Mouse (Mus musculus) stomach, embryonic 14.5 days (tissue): ENCODE results near the gene Gfod1. TPM values are rescaled to one million over a fixed set of nuclear protein-coding genes. Genes with fewer than 3 reads are reported as not detected.

Experiments used
- ATAC-seq: fragments of 200-750 bp; cut with Nextera tagmentation; 2 replicates; pipeline ENCODE4 v1.8.0; 2017; ENCODE audit warnings: low read depth, moderate TSS enrichment; ENCODE audit not compliant: insufficient number of reproducible peaks, insufficient read depth, low FRiP score
- H3K27ac ChIP-seq: fragments of 300-500 bp; sonication (generic); 2 replicates; pipeline ENCODE4 v1.5.1; 2014; ENCODE audit warnings: mild to moderate bottlenecking, low read length, moderate library complexity, mixed read lengths
- H3K27me3 ChIP-seq: fragments of 300-500 bp; sonication (generic); 2 replicates; pipeline ENCODE4 v1.6.1; 2014; ENCODE audit warnings: low read length, control low read depth, mixed read lengths; ENCODE audit not compliant: control insufficient read depth, insufficient read depth
- H3K36me3 ChIP-seq: fragments of 300-500 bp; sonication (generic); 2 replicates; pipeline ENCODE4 v1.6.1; 2014; ENCODE audit warnings: mild to moderate bottlenecking, control low read depth, low read length, moderate library complexity, mixed read lengths; ENCODE audit not compliant: control insufficient read depth, insufficient read depth
- H3K4me1 ChIP-seq: fragments of 300-500 bp; sonication (generic); 2 replicates; pipeline ENCODE4 v1.6.1; 2014; ENCODE audit warnings: low read length, control low read depth, mixed read lengths; ENCODE audit not compliant: control insufficient read depth, insufficient read depth
- H3K4me2 ChIP-seq: fragments of 300-500 bp; sonication (generic); replicated peaks from 2 replicates; pipeline ENCODE4 v1.6.1; 2014; ENCODE audit warnings: low read depth, low read length, control low read depth
- H3K4me3 ChIP-seq: fragments of 300-500 bp; sonication (generic); 2 replicates; pipeline ENCODE4 v1.5.1; 2014; ENCODE audit warnings: low read depth, low read length, control low read depth
- H3K9ac ChIP-seq: fragments of 300-500 bp; sonication (generic); replicated peaks from 2 replicates; pipeline ENCODE4 v1.6.1; 2014; ENCODE audit warnings: low read depth, mild to moderate bottlenecking, control low read depth, low read length, moderate library complexity, mixed read lengths
- H3K9me3 ChIP-seq: fragments of 300-500 bp; sonication (generic); 2 replicates; pipeline ENCODE4 v1.6.1; 2016; ENCODE audit warnings: low read depth, low read length, control low read depth; ENCODE audit not compliant: control insufficient read depth
- WGBS: fragments of 180-500 bp; shearing (Covaris S2); extraction: QIAGEN DNeasy Blood & Tissue Kit; methylation state at CpG from one replicate; pipeline ENCODE4 v1.1.7; 2014; 5-methylcytosine and 5-hydroxymethylcytosine counted together
- polyA plus RNA-seq: library from polyadenylated mRNA; unstranded; fragments of >200 nt; fragmentation: Nextera tagmentation; extraction: Ambion mirVana; gene quantifications from 2 replicates; pipeline ENCODE4 v1.2.1, GENCODE M21; 2014

Gfod1 gene
- polyA plus RNA-seq, 1 experiment from 2014 or later = 0.49 TPM

GRCm38 (mm10) chr13:43272303-43273135 lies 31.5 kb downstream of the Gfod1 start:
- no peaks in the 10 kb centered on the region for H3K9me3 ChIP-seq
- no peaks in the 10 kb centered on the region for H3K36me3 ChIP-seq
- WGBS = 75% methylated on average over 13 of the region's 13 CpGs
- no peak overlapping the region for H3K27ac ChIP-seq
- no peak for ATAC-seq
- no peak overlapping the region for H3K9ac ChIP-seq
- no peak overlapping the region for H3K4me3 ChIP-seq
- no peaks in the 10 kb centered on the region for H3K27me3 ChIP-seq
- no peaks in the 10 kb centered on the region for H3K4me1 ChIP-seq
- H3K4me2 ChIP-seq = no peak overlapping the region

- 78% methylated on average over 9 of the region's 9 CpGs for WGBS
- H3K27me3 ChIP-seq = no peaks in the 10 kb centered on the region
- H3K27ac ChIP-seq = no peak overlapping the region
Measured at GRCm38 (mm10) chr13:43271481-43271880, 32.5 kb downstream of the Gfod1 start.

GRCm38 (mm10) chr13:43270220-43270597 lies 33.8 kb downstream of the Gfod1 start:
- ATAC-seq = no peak
- WGBS = 75% methylated on average over 10 of the region's 10 CpGs
- Histone ChIP-seq H3K9ac (no peak overlapping the region), H3K4me2 (no peak overlapping the region), H3K9me3 (no peaks in the 10 kb centered on the region), H3K4me3 (no peak overlapping the region), H3K36me3 (no peaks in the 10 kb centered on the region), H3K27ac (no peak overlapping the region), H3K4me1 (no peaks in the 10 kb centered on the region), H3K27me3 (no peaks in the 10 kb centered on the region)

More at GRCm38 (mm10) chr13:43271481-43271880, 32.5 kb downstream of the Gfod1 start:
- H3K4me2 ChIP-seq = no peak overlapping the region
- H3K4me3 ChIP-seq = no peak overlapping the region
- no peaks in the 10 kb centered on the region for H3K9me3 ChIP-seq
- ATAC-seq = no peak
- no peaks in the 10 kb centered on the region for H3K36me3 ChIP-seq
- H3K4me1 ChIP-seq = no peaks in the 10 kb centered on the region
- no peak overlapping the region for H3K9ac ChIP-seq

- no peaks in the 10 kb centered on the region for H3K27me3 ChIP-seq
- 39% methylated on average over 4 of the region's 4 CpGs for WGBS
- H3K27ac ChIP-seq = no peak overlapping the region
- H3K4me2 ChIP-seq = no peak overlapping the region
- H3K4me3 ChIP-seq = no peak overlapping the region
- H3K36me3 ChIP-seq = no peaks in the 10 kb centered on the region
- no peaks in the 10 kb centered on the region for H3K4me1 ChIP-seq
- no peak for ATAC-seq
- no peaks in the 10 kb centered on the region for H3K9me3 ChIP-seq
- H3K9ac ChIP-seq = no peak overlapping the region
Measured at GRCm38 (mm10) chr13:43269460-43270219, 34.3 kb downstream of the Gfod1 start.

- Histone ChIP-seq H3K36me3 (no peaks in the 10 kb centered on the region), H3K4me1 (no peaks in the 10 kb centered on the region), H3K4me3 (no peak overlapping the region), H3K9ac (no peak overlapping the region), H3K4me2 (no peak overlapping the region), H3K9me3 (no peaks in the 10 kb centered on the region), H3K27ac (no peak overlapping the region), H3K27me3 (no peaks in the 10 kb centered on the region)
- ATAC-seq = no peak
- 56% methylated on average over 12 of the region's 12 CpGs for WGBS
Measured at GRCm38 (mm10) chr13:43268539-43269327, 35.2 kb downstream of the Gfod1 start.

GRCm38 (mm10) chr13:43267902-43268301 lies 36.1 kb downstream of the Gfod1 start:
- Histone ChIP-seq H3K27ac (no peak overlapping the region), H3K4me2 (no peak overlapping the region), H3K27me3 (no peaks in the 10 kb centered on the region), H3K4me3 (no peak overlapping the region), H3K9me3 (no peaks in the 10 kb centered on the region), H3K36me3 (no peaks in the 10 kb centered on the region), H3K4me1 (no peaks in the 10 kb centered on the region), H3K9ac (no peak overlapping the region)
- ATAC-seq = no peak
- WGBS = 92% methylated on average over 2 of the region's 2 CpGs

GRCm38 (mm10) chr13:43267216-43267615 lies 36.8 kb downstream of the Gfod1 start:
- ATAC-seq = no peak
- Histone ChIP-seq H3K36me3 (no peaks in the 10 kb centered on the region), H3K9ac (no peak overlapping the region), H3K27ac (no peak overlapping the region), H3K9me3 (no peaks in the 10 kb centered on the region), H3K4me2 (no peak overlapping the region), H3K27me3 (no peaks in the 10 kb centered on the region), H3K4me3 (no peak overlapping the region), H3K4me1 (no peaks in the 10 kb centered on the region)
- WGBS = 83% methylated on average over 3 of the region's 3 CpGs

GRCm38 (mm10) chr13:43266333-43266732 lies 37.6 kb downstream of the Gfod1 start:
- H3K4me1 ChIP-seq = no peaks in the 10 kb centered on the region
- H3K36me3 ChIP-seq = no peaks in the 10 kb centered on the region
- H3K4me3 ChIP-seq = no peak overlapping the region
- no peak overlapping the region for H3K27ac ChIP-seq
- no peaks in the 10 kb centered on the region for H3K27me3 ChIP-seq
- H3K4me2 ChIP-seq = no peak overlapping the region
- no peak overlapping the region for H3K9ac ChIP-seq
- 87% methylated on average over 10 of the region's 10 CpGs for WGBS
- no peak for ATAC-seq
- H3K9me3 ChIP-seq = no peaks in the 10 kb centered on the region
